Mouse (Mus musculus): Measurements from ENCODE around the gene Rassf8.

The Rassf8 gene

GRCm38 (mm10) chr6:145747671-145748640 lies 1.4 kb downstream of the Rassf8 start:
- DNase-seq = no peak

GRCm38 (mm10) chr6:145750394-145750793 lies 3.8 kb downstream of the Rassf8 start:
- no peak for DNase-seq

- DNase-seq = no peak
Measured at GRCm38 (mm10) chr6:145753296-145753695, 6.7 kb downstream of the Rassf8 start.

- no peak for DNase-seq
Measured at GRCm38 (mm10) chr6:145754416-145754815, 7.9 kb downstream of the Rassf8 start.

GRCm38 (mm10) chr6:145755942-145756639 lies 9.5 kb downstream of the Rassf8 start:
- DNase-seq = no peak

GRCm38 (mm10) chr6:145756640-145757005 lies 10.1 kb downstream of the Rassf8 start:
- DNase-seq = no peak

GRCm38 (mm10) chr6:145757346-145757745 lies 10.8 kb downstream of the Rassf8 start:
- peak; percentile 38 for DNase-seq

- no peak for DNase-seq
Measured at GRCm38 (mm10) chr6:145758685-145759084, 12.1 kb downstream of the Rassf8 start.

GRCm38 (mm10) chr6:145759432-145759831 lies 12.9 kb downstream of the Rassf8 start:
- no peak for DNase-seq

GRCm38 (mm10) chr6:145760246-145761016 lies 13.9 kb downstream of the Rassf8 start:
- no peak for DNase-seq

- DNase-seq = no peak
Measured at GRCm38 (mm10) chr6:145761151-145761935, 14.8 kb downstream of the Rassf8 start.

GRCm38 (mm10) chr6:145762016-145762415 lies 15.5 kb downstream of the Rassf8 start:
- no peak for DNase-seq

GRCm38 (mm10) chr6:145763051-145763450 lies 16.5 kb downstream of the Rassf8 start:
- DNase-seq = no peak

- DNase-seq = no peak
Measured at GRCm38 (mm10) chr6:145765011-145765410, 18.5 kb downstream of the Rassf8 start.

GRCm38 (mm10) chr6:145766971-145767370 lies 20.4 kb downstream of the Rassf8 start:
- no peak for DNase-seq

GRCm38 (mm10) chr6:145767637-145768036 lies 21.1 kb downstream of the Rassf8 start:
- DNase-seq = no peak

GRCm38 (mm10) chr6:145768671-145769292 lies 22.2 kb downstream of the Rassf8 start:
- DNase-seq = peak; percentile 58

- DNase-seq = no peak
Measured at GRCm38 (mm10) chr6:145769855-145770254, 23.3 kb downstream of the Rassf8 start.

- DNase-seq = no peak
Measured at GRCm38 (mm10) chr6:145770272-145771000, 23.9 kb downstream of the Rassf8 start.

GRCm38 (mm10) chr6:145774436-145774835 lies 27.9 kb downstream of the Rassf8 start:
- DNase-seq = no peak

- DNase-seq = no peak
Measured at GRCm38 (mm10) chr6:145776241-145776640, 29.7 kb downstream of the Rassf8 start.
